Mouse (Mus musculus) thymus, postnatal 25 days (tissue): ENCODE measurements around the gene Gm813.
"Not testable (repeated sequence)": the region's sequence is repeated elsewhere in the genome, so short reads cannot be mapped to it uniquely, and the experiment has no call there.

Experiments used
- DNase-seq: peaks from one replicate; pipeline ENCODE4 v3.0.0; 2022

Gene Gm813

GRCm38 (mm10) chr16:58616878-58617277 is at the start of gene Gm813:
Gene Gm813 (minus strand): TSS chr16:58616978.
- DNase-seq, result no peak

GRCm38 (mm10) chr16:58665137-58665536 is 48.4 kb upstream of the Gm813 start:
- DNase-seq, result not testable (repeated sequence)

DNA sequence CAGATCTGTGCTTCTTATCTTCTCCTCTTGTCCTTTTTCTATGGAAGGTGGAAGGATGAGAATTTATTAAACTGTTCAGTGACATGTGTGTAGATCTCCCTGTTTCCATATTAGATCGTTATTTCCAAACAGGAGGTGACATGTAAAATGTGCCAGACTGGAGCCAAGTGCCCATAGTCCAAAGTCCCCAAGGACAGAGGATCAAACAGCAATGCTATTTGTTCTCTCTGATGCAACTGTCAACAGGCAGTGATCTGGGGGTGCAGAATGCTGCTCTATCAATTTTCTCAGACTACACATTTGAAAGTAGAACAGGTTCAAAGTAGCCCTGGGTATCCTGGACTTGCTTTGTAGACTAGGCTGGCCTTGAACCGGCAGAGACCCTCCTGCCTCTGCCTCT is 47.0 kb upstream of the Gm813 start:
- DNase-seq, result no peak

- no peak for DNase-seq
Observed at GRCm38 (mm10) chr16:58663021-58663420, 46.2 kb upstream of the Gm813 start.

- no peak for DNase-seq
Observed at GRCm38 (mm10) chr16:58662287-58662791, 45.6 kb upstream of the Gm813 start.

GRCm38 (mm10) chr16:58661826-58662225 is 45.0 kb upstream of the Gm813 start:
- no peak for DNase-seq

DNA sequence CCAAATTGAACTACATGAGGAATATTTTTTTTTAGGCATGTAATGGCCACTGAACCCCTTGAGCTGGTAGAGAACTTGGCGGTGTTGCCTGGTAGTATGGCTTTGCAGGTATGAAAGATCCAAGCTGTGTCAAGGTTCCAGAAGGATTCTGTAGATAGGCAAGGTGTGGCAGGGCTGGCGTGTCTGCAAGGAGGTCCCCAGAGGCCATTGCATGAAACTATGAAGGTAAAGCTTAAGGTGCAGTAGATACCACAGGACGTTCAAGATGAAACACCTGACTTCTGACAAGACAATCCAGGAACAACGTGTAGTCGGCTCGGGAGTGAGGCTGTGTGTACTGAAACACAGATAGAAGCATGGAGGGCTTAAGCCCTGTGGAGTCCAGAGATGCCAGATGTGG is 41.9 kb upstream of the Gm813 start:
- no peak for DNase-seq

DNA sequence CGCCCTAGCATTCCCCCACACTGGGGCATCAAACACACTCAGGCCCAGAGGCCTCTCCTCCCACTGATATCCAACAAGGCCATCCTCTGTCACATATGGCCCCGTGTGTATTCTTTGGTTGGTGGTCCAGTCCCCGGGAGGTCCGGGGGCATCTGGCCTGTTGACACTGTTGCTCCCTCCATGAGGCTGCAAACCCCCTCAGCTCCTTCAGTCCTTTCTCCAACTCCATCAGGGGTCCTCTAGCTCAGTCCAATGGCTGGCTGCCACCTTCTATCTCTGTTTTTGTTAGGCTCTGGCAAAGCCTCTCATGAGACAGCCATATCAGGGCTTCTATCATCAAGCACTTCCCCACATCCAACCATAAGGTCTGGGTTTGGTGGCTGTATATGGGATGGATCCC is 39.7 kb upstream of the Gm813 start:
- no peak for DNase-seq

- DNase-seq, result no peak
Observed at GRCm38 (mm10) chr16:58655751-58656150, 39.0 kb upstream of the Gm813 start.

- DNase-seq, result no peak
Observed at GRCm38 (mm10) chr16:58649979-58650378, 33.2 kb upstream of the Gm813 start.

GRCm38 (mm10) chr16:58638689-58639175 is 22.0 kb upstream of the Gm813 start, which contains the start of gene E330017A01Rik:
Gene E330017A01Rik (minus strand): TSS chr16:58638739.
- DNase-seq, result no peak

- DNase-seq, result no peak
Observed at GRCm38 (mm10) chr16:58638016-58638415, 21.2 kb upstream of the Gm813 start.

DNA sequence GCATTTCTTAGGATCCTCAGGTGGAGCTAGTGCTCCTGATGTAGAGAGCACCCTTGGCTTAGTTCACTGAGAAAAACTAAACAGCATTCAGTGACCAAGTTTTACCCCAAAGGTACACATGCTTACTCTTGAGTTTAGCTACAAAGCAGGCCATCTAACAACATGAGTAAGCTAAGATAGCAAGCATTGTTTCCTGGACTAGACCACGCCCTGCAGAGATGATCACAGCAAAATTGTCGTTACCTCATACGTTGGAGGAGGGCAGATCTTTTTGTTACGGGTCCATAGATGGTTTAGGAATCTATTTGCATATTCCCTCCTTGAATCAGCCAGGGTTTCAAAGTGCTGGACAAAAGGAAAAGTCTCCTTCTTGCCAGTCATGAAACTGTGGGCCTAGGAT is 20.7 kb upstream of the Gm813 start:
- DNase-seq, result no peak

- no peak for DNase-seq
Observed at GRCm38 (mm10) chr16:58635866-58636265, 19.1 kb upstream of the Gm813 start.

DNA sequence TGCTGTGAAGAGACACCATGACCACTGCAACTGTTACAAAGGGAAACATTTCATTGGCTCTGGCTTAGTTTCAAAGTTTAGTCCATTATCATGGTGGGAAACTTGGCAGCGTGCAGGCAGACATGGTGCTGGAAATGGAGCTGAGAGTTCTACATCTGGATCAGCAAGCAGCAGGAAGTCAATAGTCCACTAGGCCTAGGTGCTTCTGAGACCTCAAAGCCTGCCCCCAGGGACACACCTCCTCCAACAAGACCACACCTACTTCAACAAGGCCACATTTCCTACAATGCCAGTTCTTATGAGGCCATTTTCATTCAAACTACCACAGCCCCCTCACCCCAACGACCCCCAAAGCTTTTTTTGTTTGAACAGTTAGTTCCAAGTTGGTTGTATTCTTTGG is 13.0 kb upstream of the Gm813 start:
- DNase-seq, result no peak

- DNase-seq, result no peak
Observed at GRCm38 (mm10) chr16:58628968-58629367, 12.2 kb upstream of the Gm813 start.

DNA sequence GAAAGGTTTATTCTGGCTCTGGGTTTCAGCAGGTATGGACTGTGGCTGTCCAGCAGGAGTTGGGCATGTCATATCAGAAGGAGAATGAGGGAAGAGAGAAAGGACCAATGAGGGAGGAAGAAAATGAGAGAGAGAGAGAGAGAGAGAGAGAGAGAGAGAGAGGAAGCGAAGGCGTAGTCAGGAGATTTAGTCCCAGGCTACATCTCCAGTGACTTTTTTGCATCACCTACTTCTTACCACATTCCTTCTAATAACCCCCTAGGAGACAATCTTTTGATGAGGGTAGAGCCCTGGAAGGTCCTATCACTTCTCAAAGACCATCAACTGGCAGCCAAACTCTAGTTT is 11.5 kb upstream of the Gm813 start:
- no peak for DNase-seq

DNA sequence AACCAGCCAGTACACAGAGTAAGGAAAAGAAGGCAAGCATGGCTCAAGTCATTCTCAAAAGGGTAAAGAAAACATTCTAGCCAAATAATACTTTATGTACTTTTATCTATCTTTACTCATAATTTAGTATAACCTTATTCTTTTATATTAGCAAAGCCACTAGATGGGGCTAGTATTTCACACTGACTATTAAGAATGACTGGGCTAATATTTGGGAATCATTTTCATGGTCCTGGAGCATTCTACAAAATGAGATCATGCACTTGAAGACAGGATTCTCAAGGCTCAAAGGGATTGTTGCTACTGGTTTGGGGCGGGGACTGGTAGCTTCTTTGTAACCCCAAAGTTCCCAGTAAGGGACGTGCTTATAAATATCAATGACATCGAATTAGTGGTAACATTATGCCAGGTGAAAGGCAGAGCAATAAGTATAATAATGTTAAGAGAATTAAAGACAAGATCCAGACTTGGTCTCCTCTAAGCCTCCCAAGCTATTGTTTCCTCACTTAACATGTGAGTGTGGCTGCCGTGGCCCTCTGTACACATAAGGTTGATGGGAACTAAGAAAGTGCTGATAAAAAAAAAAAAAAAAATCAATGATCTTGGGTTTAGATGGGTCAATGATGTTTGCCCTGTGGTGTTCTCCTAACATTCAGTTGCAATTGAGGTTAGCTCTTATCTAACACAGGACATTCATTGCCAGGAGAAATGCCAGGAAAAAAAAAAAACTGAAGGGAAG is 11.0 kb upstream of the Gm813 start:
- no peak for DNase-seq

GRCm38 (mm10) chr16:58623944-58624343 is 7.2 kb upstream of the Gm813 start:
- DNase-seq, result peak; percentile 10

DNA sequence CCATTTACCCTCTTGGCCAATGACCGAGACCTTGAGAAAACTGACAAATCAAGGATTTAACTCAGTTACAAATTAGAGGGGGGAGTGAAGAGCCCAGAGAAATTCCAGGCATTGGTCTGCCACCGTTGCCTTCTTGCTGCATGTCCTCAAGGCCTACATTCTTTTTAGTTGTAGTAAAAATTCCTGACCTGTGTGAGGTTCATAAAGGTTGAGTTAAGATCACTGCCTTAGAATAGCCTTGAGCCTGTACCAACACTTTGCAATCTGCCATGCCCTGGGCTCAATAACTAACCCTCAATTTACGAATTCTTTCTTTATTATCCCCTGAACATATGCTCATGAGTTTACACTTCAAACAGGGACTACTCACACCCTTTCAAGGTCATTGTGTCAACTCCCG is 6.3 kb upstream of the Gm813 start:
- DNase-seq, result no peak

- no peak for DNase-seq
Observed at GRCm38 (mm10) chr16:58622377-58622776, 5.6 kb upstream of the Gm813 start.

DNA sequence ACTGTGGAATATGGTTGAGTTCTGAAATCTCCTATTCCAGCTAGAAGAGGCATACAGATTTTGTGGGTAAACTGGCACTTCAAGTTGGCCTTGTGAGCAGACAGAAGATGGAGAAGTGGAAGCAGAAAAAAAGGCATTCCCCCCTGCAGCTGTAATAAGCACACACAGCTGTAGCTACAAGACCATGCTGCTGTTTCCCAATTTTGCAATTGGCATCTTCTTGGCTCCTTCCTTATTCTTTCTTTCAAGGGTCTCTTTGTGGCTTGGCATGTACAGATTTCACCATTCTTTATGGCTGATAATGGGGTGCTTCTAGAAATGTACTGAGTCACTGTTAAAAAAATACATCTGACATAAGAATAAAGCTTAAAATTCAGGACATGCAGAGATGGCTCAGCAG is 568 bp upstream of the Gm813 start:
- DNase-seq, result no peak

DNA sequence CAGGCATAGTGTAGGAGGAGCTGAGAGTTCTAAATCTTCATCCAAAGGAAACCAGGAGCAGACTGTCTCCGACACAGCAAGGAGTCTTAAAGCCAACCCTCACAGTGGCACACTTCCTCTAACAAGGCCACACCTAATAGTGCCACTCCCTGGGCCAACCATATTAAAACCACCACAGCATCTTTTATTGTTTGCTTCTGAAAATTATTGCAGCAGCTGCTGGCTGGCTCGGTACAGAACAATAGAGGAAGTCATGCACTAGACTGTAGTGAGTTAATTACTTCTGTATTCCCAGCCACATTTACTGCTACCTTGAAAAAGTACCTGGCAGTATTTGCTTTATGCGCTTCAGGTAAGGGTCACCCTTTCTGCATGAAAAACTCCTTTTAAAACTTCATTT is 3.8 kb downstream of the Gm813 start:
- no peak for DNase-seq

DNA sequence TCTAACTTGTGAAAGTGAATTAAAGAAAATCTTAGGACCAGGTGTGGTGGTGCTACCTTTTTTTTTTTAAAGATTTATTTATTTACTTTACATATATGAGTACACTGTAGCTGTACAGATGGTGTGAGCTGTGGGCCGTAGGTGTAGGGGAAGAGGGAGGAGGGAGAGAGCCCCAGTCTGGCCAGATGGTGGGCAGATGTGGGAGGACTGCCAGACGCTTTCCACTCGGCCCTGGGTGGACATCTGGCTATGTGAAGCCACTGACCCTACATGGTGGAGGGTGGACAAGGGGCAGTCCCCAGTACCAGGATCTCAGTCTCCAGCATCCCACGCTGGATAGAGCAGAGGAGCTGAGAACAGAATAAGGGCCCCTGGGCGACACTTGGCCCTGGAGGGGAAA is 9.7 kb downstream of the Gm813 start:
- no peak for DNase-seq

DNA sequence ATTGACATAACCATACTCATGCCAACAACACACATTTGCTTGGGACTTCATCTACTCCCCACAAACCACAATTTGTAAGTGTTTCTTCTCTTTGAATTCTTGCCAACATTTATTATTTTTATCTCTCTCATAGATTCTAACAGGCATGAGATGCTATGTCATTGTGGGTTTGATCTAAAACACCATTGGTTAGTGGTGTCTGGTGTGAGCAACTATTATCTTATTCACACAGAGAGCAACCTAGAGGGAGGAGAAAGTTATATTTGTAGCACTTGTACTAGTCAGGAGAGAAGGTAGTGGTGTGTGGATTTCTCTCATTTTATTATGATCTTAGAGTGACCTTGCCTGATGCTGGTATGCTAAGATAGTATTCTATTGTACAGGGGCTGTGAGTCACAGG is 12.1 kb downstream of the Gm813 start:
- no peak for DNase-seq
